Mouse (Mus musculus): ENCODE results near the gene Pdp2.

- TF ChIP-seq CTCF (IDR thresholded peaks at IDR 0.05; ENCODE audit: borderline replicate concordance, insufficient read depth, low read length) (no peak), POLR2A (IDR thresholded peaks at IDR 0.05; ENCODE audit: low read depth, low read length) (no peak)
Measured at GRCm38 (mm10) chr8:104632486-104632885, 41.2 kb downstream of the Pdp2 start.
